Mouse (Mus musculus) urinary bladder, adult 2 months (tissue): ENCODE data around the gene Ulk3. TPM values are rescaled to one million over a fixed set of nuclear protein-coding genes. Genes with fewer than 3 reads are reported as not detected.

Experiments used
- DNase-seq: peaks from one replicate; pipeline ENCODE4 v3.0.0; 2022; ENCODE audit warnings: low spot score
- polyA plus RNA-seq: library from polyadenylated mRNA; depleted of rRNA; stranded (reverse); fragments of >200 nt; gene quantifications from 2 replicates; pipeline ENCODE4 v1.2.3, GENCODE M21; 2012

Ulk3 gene
- polyA plus RNA-seq, 1 experiment, result 38.8 TPM

- DNase-seq, result no peak
Measured at GRCm38 (mm10) chr9:57617556-57618169, 28.4 kb downstream of the Ulk3 start.

GRCm38 (mm10) chr9:57618854-57619253, 29.6 kb downstream of the Ulk3 start:
- DNase-seq, result no peak

GRCm38 (mm10) chr9:57620674-57621073, 31.4 kb downstream of the Ulk3 start, which contains the start of gene Lman1l:
Gene Lman1l, minus strand, starts transcription at chr9:57620774.
- DNase-seq, result no peak

- no peak for DNase-seq
Measured at GRCm38 (mm10) chr9:57624295-57624694, 35.0 kb downstream of the Ulk3 start.

GRCm38 (mm10) chr9:57625674-57626500, 36.6 kb downstream of the Ulk3 start:
- no peak for DNase-seq

- DNase-seq, result no peak
Measured at GRCm38 (mm10) chr9:57627191-57627590, 37.9 kb downstream of the Ulk3 start.

- DNase-seq, result no peak
Measured at GRCm38 (mm10) chr9:57627892-57628291, 38.6 kb downstream of the Ulk3 start.

GRCm38 (mm10) chr9:57628717-57629116, 39.5 kb downstream of the Ulk3 start:
- no peak for DNase-seq

GRCm38 (mm10) chr9:57629118-57629874, 40.0 kb downstream of the Ulk3 start:
- peak; percentile 75 for DNase-seq

GRCm38 (mm10) chr9:57633481-57634024, 44.3 kb downstream of the Ulk3 start:
- no peak for DNase-seq

GRCm38 (mm10) chr9:57637272-57637671, 48.0 kb downstream of the Ulk3 start:
- no peak for DNase-seq

- no peak for DNase-seq
Measured at GRCm38 (mm10) chr9:57637741-57638322, 48.6 kb downstream of the Ulk3 start.

- peak; percentile 54 for DNase-seq
Measured at GRCm38 (mm10) chr9:57638651-57639459, 49.6 kb downstream of the Ulk3 start.

GRCm38 (mm10) chr9:57639661-57640328, 50.5 kb downstream of the Ulk3 start:
- no peak for DNase-seq

GRCm38 (mm10) chr9:57640384-57640783, 51.1 kb downstream of the Ulk3 start:
- no peak for DNase-seq

- no peak for DNase-seq
Measured at GRCm38 (mm10) chr9:57641022-57641421, 51.8 kb downstream of the Ulk3 start.

- no peak for DNase-seq
Measured at GRCm38 (mm10) chr9:57641775-57642550, 52.7 kb downstream of the Ulk3 start.

GRCm38 (mm10) chr9:57643169-57643855, 54.1 kb downstream of the Ulk3 start:
- DNase-seq, result no peak

- DNase-seq, result no peak
Measured at GRCm38 (mm10) chr9:57643856-57644180, 54.6 kb downstream of the Ulk3 start.
